Mouse (Mus musculus) myocyte (in vitro differentiated cells): ENCODE results near the gene Macrod2.

Experiments used
- CEBPB ChIP-seq: IDR thresholded peaks from 2 replicates; pipeline ENCODE4 v1.6.1; 2011; ENCODE audit warnings: mild to moderate bottlenecking, moderate library complexity; ENCODE audit not compliant: poor library complexity, insufficient read depth, severe bottlenecking
- MAX ChIP-seq: IDR thresholded peaks from one replicate; pipeline ENCODE4 v1.6.1; 2011; ENCODE audit warnings: low read depth, mild to moderate bottlenecking, control low read depth
- MYOD1 ChIP-seq, 3 experiments: IDR thresholded peaks; one replicate each; pipeline ENCODE4 v1.6.1; 2011; ENCODE audit warnings: control low read depth in 2 of 3, low read depth in 2 of 3, mild to moderate bottlenecking in 2 of 3, moderate library complexity in 1 of 3; ENCODE audit not compliant: insufficient read length in 2 of 3, control insufficient read depth in 1 of 3
- POLR2A ChIP-seq: IDR thresholded peaks from one replicate; pipeline ENCODE4 v1.6.1; 2011; ENCODE audit warnings: low read depth, mild to moderate bottlenecking, control low read depth, moderate library complexity; ENCODE audit not compliant: insufficient read length
- POLR2AphosphoS2 ChIP-seq: IDR thresholded peaks from one replicate; pipeline ENCODE4 v1.6.1; 2011; ENCODE audit warnings: low read depth, control low read depth; ENCODE audit not compliant: insufficient read length
- USF1 ChIP-seq: IDR thresholded peaks from one replicate; pipeline ENCODE4 v1.6.1; 2011; ENCODE audit warnings: low read depth, mild to moderate bottlenecking, control low read depth, moderate library complexity

- TF ChIP-seq MYOD1 (IDR thresholded peaks at IDR 0.05; ENCODE audit: control insufficient read depth in 1 of 3, insufficient read length in 2 of 3, low read depth in 2 of 3) (no peak), CEBPB (no peak), POLR2A (no peak), POLR2AphosphoS2 (no peak), MAX (no peak), USF1 (no peak)
Observed at GRCm38 (mm10) chr2:141228809-141229208, 833.7 kb downstream of the Macrod2 start.
